Mouse (Mus musculus) heart, embryonic 15.5 days (tissue): ENCODE results near the gene Oxsr1. TPM values are rescaled to one million over a fixed set of nuclear protein-coding genes. Genes with fewer than 3 reads are reported as not detected.
"Not testable (repeated sequence)": the region's sequence is repeated elsewhere in the genome, so short reads cannot be mapped to it uniquely, and the experiment has no call there.

ENCODE experiments used
- ATAC-seq: fragments of 200-750 bp; cut with Nextera tagmentation; replicated peaks from 2 replicates; pipeline ENCODE4 v1.8.0; 2017; ENCODE audit warnings: low read depth, moderate TSS enrichment; ENCODE audit not compliant: insufficient number of reproducible peaks, insufficient read depth, low FRiP score
- H3K27ac ChIP-seq: fragments of 300-500 bp; sonication (generic); 2 replicates; pipeline ENCODE4 v1.5.1; 2015; ENCODE audit warnings: mild to moderate bottlenecking, inconsistent platforms
- H3K27me3 ChIP-seq: fragments of 300-500 bp; sonication (generic); 2 replicates; pipeline ENCODE4 v1.6.1; 2015; ENCODE audit warnings: inconsistent platforms
- H3K36me3 ChIP-seq: fragments of 300-500 bp; sonication (generic); 2 replicates; pipeline ENCODE4 v1.6.1; 2015; ENCODE audit warnings: mild to moderate bottlenecking, inconsistent platforms
- H3K4me1 ChIP-seq: fragments of 300-500 bp; sonication (generic); replicated peaks from 2 replicates; pipeline ENCODE4 v1.6.1; 2015; ENCODE audit warnings: inconsistent platforms
- H3K4me2 ChIP-seq: fragments of 300-500 bp; sonication (generic); 2 replicates; pipeline ENCODE4 v1.6.1; 2015; ENCODE audit warnings: inconsistent platforms, mild to moderate bottlenecking, moderate library complexity
- H3K4me3 ChIP-seq: fragments of 300-500 bp; sonication (generic); 2 replicates; pipeline ENCODE4 v1.5.1; 2015; ENCODE audit warnings: mild to moderate bottlenecking, inconsistent platforms
- H3K9ac ChIP-seq: fragments of 300-500 bp; sonication (generic); 2 replicates; pipeline ENCODE4 v1.6.1; 2015; ENCODE audit warnings: mild to moderate bottlenecking, inconsistent platforms
- H3K9me3 ChIP-seq: fragments of 300-500 bp; sonication (generic); replicated peaks from 2 replicates; pipeline ENCODE4 v1.6.1; 2016; ENCODE audit warnings: inconsistent platforms
- WGBS: fragments of 180-500 bp; shearing (Covaris S2); methylation state at CpG from one replicate; pipeline ENCODE4 v1.1.7; 2015; ENCODE audit warnings: mixed read lengths; 5-methylcytosine and 5-hydroxymethylcytosine counted together
- polyA plus RNA-seq: library from polyadenylated mRNA; unstranded; fragments of >200 nt; fragmentation: Nextera tagmentation; extraction: Ambion mirVana; gene quantifications from 2 replicates; pipeline ENCODE4 v1.2.1, GENCODE M21; 2015

Oxsr1 gene
- 6.7 and 8.6 TPM in 2 replicates for polyA plus RNA-seq

- Histone ChIP-seq H3K36me3 (no peaks in the 10 kb centered on the region), H3K9me3 (no peaks in the 10 kb centered on the region), H3K27me3 (no peaks in the 10 kb centered on the region), H3K27ac (peak within 1 kb of the TSS; percentile 88), H3K4me3 (peak within 1 kb of the TSS; percentile 68), H3K9ac (peak within 1 kb of the TSS; percentile 77), H3K4me2 (peak within 1 kb of the TSS; percentile 94), H3K4me1 (peaks cover 19% of the 10 kb centered on the region)
- ATAC-seq = peak; percentile 96
- WGBS = under 1% methylated on average over 76 of the region's 76 CpGs
Measured at GRCm38 (mm10) chr9:119322289-119323259, at the start of gene Oxsr1. Gene Oxsr1 (minus strand): TSS chr9:119322427.

GRCm38 (mm10) chr9:119371251-119371650 is 49.0 kb upstream of the Oxsr1 start:
- H3K4me1 ChIP-seq = no peaks in the 10 kb centered on the region
- H3K4me2 ChIP-seq = no peak overlapping the region
- ATAC-seq = no peak
- H3K36me3 ChIP-seq = no peaks in the 10 kb centered on the region
- H3K9ac ChIP-seq = no peak overlapping the region
- no peak overlapping the region for H3K4me3 ChIP-seq
- no peak overlapping the region for H3K27ac ChIP-seq
- no peaks in the 10 kb centered on the region for H3K9me3 ChIP-seq
- 72% methylated on average over 4 of the region's 4 CpGs for WGBS
- no peaks in the 10 kb centered on the region for H3K27me3 ChIP-seq

- H3K27ac ChIP-seq, H3K36me3 ChIP-seq, H3K4me1 ChIP-seq, ATAC-seq, H3K27me3 ChIP-seq, H3K4me2 ChIP-seq, H3K9ac ChIP-seq, H3K9me3 ChIP-seq, H3K4me3 ChIP-seq: not testable (repeated sequence)
- WGBS = 84% methylated on average over 4 of the region's 4 CpGs
Measured at GRCm38 (mm10) chr9:119370770-119371169, 48.5 kb upstream of the Oxsr1 start.

GRCm38 (mm10) chr9:119368367-119368766 is 46.1 kb upstream of the Oxsr1 start:
- Histone ChIP-seq H3K36me3 (no peaks in the 10 kb centered on the region), H3K4me3 (no peak overlapping the region)
- 90% methylated on average over 3 of the region's 3 CpGs for WGBS

GRCm38 (mm10) chr9:119365284-119365683 is 43.1 kb upstream of the Oxsr1 start, which contains the start of gene Slc22a14:
Gene Slc22a14 (minus strand): TSS chr9:119365553.
- no peak for ATAC-seq
- Histone ChIP-seq H3K4me3 (no peak within 1 kb of the TSS), H3K4me2 (no peak within 1 kb of the TSS), H3K27ac (no peak within 1 kb of the TSS), H3K9me3 (no peaks in the 10 kb centered on the region), H3K4me1 (peaks cover 19% of the 10 kb centered on the region), H3K9ac (no peak within 1 kb of the TSS), H3K36me3 (no peaks in the 10 kb centered on the region), H3K27me3 (no peaks in the 10 kb centered on the region)
- WGBS = 52% methylated on average over 7 of the region's 7 CpGs

More at GRCm38 (mm10) chr9:119368367-119368766, 46.1 kb upstream of the Oxsr1 start:
- Histone ChIP-seq H3K9ac (no peak overlapping the region), H3K27ac (no peak overlapping the region), H3K9me3 (no peaks in the 10 kb centered on the region), H3K27me3 (no peaks in the 10 kb centered on the region), H3K4me1 (peaks cover 11% of the 10 kb centered on the region), H3K4me2 (no peak overlapping the region)
- ATAC-seq = no peak

- no peak overlapping the region for H3K9ac ChIP-seq
Measured at GRCm38 (mm10) chr9:119363229-119363628, 41.0 kb upstream of the Oxsr1 start.

GRCm38 (mm10) chr9:119361416-119361815 is 39.2 kb upstream of the Oxsr1 start:
- no peak overlapping the region for H3K27ac ChIP-seq
- no peak for ATAC-seq
- H3K4me1 ChIP-seq = peaks cover 28% of the 10 kb centered on the region
- no peaks in the 10 kb centered on the region for H3K27me3 ChIP-seq
- 88% methylated on average over 5 of the region's 5 CpGs for WGBS
- no peak overlapping the region for H3K9ac ChIP-seq
- H3K9me3 ChIP-seq = no peaks in the 10 kb centered on the region
- H3K36me3 ChIP-seq = no peaks in the 10 kb centered on the region
- H3K4me2 ChIP-seq = no peak overlapping the region
- H3K4me3 ChIP-seq = no peak overlapping the region

More at GRCm38 (mm10) chr9:119363229-119363628, 41.0 kb upstream of the Oxsr1 start:
- Histone ChIP-seq H3K27me3 (no peaks in the 10 kb centered on the region), H3K4me3 (no peak overlapping the region), H3K9me3 (no peaks in the 10 kb centered on the region), H3K4me1 (peaks cover 20% of the 10 kb centered on the region), H3K4me2 (no peak overlapping the region), H3K36me3 (no peaks in the 10 kb centered on the region), H3K27ac (no peak overlapping the region)
- ATAC-seq = no peak
- 49% methylated on average over 12 of the region's 12 CpGs for WGBS

GRCm38 (mm10) chr9:119358058-119358429 is 35.8 kb upstream of the Oxsr1 start:
- Histone ChIP-seq H3K4me3 (peak overlapping the region; percentile 83), H3K9ac (peak overlapping the region; percentile 81; the same call in 1 of the 2 replicates), H3K27me3 (no peaks in the 10 kb centered on the region), H3K4me2 (peak overlapping the region; percentile 99), H3K4me1 (peaks cover 14% of the 10 kb centered on the region), H3K9me3 (no peaks in the 10 kb centered on the region), H3K27ac (no peak overlapping the region), H3K36me3 (no peaks in the 10 kb centered on the region)
- WGBS = 47% methylated on average over 9 of the region's 9 CpGs
- no peak for ATAC-seq

GRCm38 (mm10) chr9:119357331-119358057 is 35.3 kb upstream of the Oxsr1 start, which contains the start of gene Xylb:
Gene Xylb (plus strand): TSS chr9:119357381.
- peak; percentile 91 for ATAC-seq
- Histone ChIP-seq H3K27ac (no peak within 1 kb of the TSS), H3K27me3 (no peaks in the 10 kb centered on the region), H3K36me3 (no peaks in the 10 kb centered on the region), H3K4me1 (peaks cover 8% of the 10 kb centered on the region), H3K4me3 (peak within 1 kb of the TSS; percentile 83), H3K4me2 (peak within 1 kb of the TSS; percentile 99), H3K9ac (peak within 1 kb of the TSS; percentile 81), H3K9me3 (no peaks in the 10 kb centered on the region)
- 3% methylated on average over 65 of the region's 65 CpGs for WGBS

- Histone ChIP-seq H3K27me3 (no peaks in the 10 kb centered on the region), H3K4me1 (peaks cover 8% of the 10 kb centered on the region), H3K4me3 (no peak overlapping the region), H3K9me3 (no peaks in the 10 kb centered on the region), H3K36me3 (peaks cover 5% of the 10 kb centered on the region; the same call in 1 of the 2 replicates), H3K27ac (no peak overlapping the region), H3K9ac (no peak overlapping the region), H3K4me2 (no peak overlapping the region)
- no peak for ATAC-seq
- 74% methylated on average over 6 of the region's 6 CpGs for WGBS
Measured at GRCm38 (mm10) chr9:119355943-119356342, 33.7 kb upstream of the Oxsr1 start.

- peaks cover 15% of the 10 kb centered on the region; the same call in 1 of the 2 replicates for H3K36me3 ChIP-seq
- WGBS = 73% methylated on average over 6 of the region's 6 CpGs
- no peak overlapping the region for H3K27ac ChIP-seq
- peaks cover 8% of the 10 kb centered on the region for H3K4me1 ChIP-seq
- no peaks in the 10 kb centered on the region for H3K27me3 ChIP-seq
- no peak for ATAC-seq
- H3K9ac ChIP-seq = no peak overlapping the region
- no peaks in the 10 kb centered on the region for H3K9me3 ChIP-seq
- H3K4me2 ChIP-seq = no peak overlapping the region
- no peak overlapping the region for H3K4me3 ChIP-seq
Measured at GRCm38 (mm10) chr9:119353926-119354325, 31.7 kb upstream of the Oxsr1 start.
